Mouse (Mus musculus) lung, postnatal 0 days (tissue): ENCODE measurements around the gene Gm49450. TPM values are rescaled to one million over a fixed set of nuclear protein-coding genes. Genes with fewer than 3 reads are reported as not detected.

Experiments used
- ATAC-seq: fragments of 200-750 bp; cut with Nextera tagmentation; 2 replicates; pipeline ENCODE4 v1.8.0; 2017; ENCODE audit warnings: moderate library complexity
- DNase-seq: peaks from one replicate; pipeline ENCODE4 v3.0.0-alpha.2; 2016; ENCODE audit warnings: low spot score
- H3K27ac ChIP-seq: fragments of 300-500 bp; sonication (generic); 2 replicates; pipeline ENCODE4 v1.5.1; 2014; ENCODE audit warnings: antibody characterized with exemption, mild to moderate bottlenecking, low read length, mixed read lengths
- H3K27me3 ChIP-seq: fragments of 300-500 bp; sonication (generic); replicated peaks from 2 replicates; pipeline ENCODE4 v1.6.1; 2014; ENCODE audit warnings: low read length, mixed read lengths; ENCODE audit not compliant: insufficient read depth
- H3K36me3 ChIP-seq: fragments of 300-500 bp; sonication (generic); 2 replicates; pipeline ENCODE4 v1.6.1; 2014; ENCODE audit warnings: low read length, mixed read lengths; ENCODE audit not compliant: insufficient read depth
- H3K4me1 ChIP-seq: fragments of 300-500 bp; sonication (generic); 2 replicates; pipeline ENCODE4 v1.6.1; 2014; ENCODE audit warnings: antibody characterized with exemption, low read depth, low read length, mixed read lengths; ENCODE audit not compliant: insufficient read depth
- H3K4me2 ChIP-seq: fragments of 300-500 bp; sonication (generic); replicated peaks from 2 replicates; pipeline ENCODE4 v1.6.1; 2014; ENCODE audit warnings: low read depth, mild to moderate bottlenecking, low read length, moderate library complexity, mixed read lengths
- H3K4me3 ChIP-seq: fragments of 300-500 bp; sonication (generic); 2 replicates; pipeline ENCODE4 v1.5.1; 2014; ENCODE audit warnings: low read depth, low read length
- H3K9ac ChIP-seq: fragments of 300-500 bp; sonication (generic); replicated peaks from 2 replicates; pipeline ENCODE4 v1.6.1; 2014; ENCODE audit warnings: low read depth, mild to moderate bottlenecking
- H3K9me3 ChIP-seq: fragments of 300-500 bp; sonication (generic); 2 replicates; pipeline ENCODE4 v1.6.1; 2016; ENCODE audit warnings: low read length, mixed read lengths
- CTCF ChIP-seq: IDR thresholded peaks from 2 replicates; pipeline ENCODE4 v1.5.1; 2016; ENCODE audit warnings: antibody characterized with exemption, mild to moderate bottlenecking
- EP300 ChIP-seq: IDR thresholded peaks from 2 replicates; pipeline ENCODE4 v1.6.1; 2016; ENCODE audit warnings: antibody characterized with exemption, mild to moderate bottlenecking, control low read depth
- WGBS: fragments of 180-500 bp; shearing (Covaris S2); extraction: QIAGEN DNeasy Blood & Tissue Kit; methylation state at CpG from one replicate; pipeline ENCODE4 v1.1.7; 2014; 5-methylcytosine and 5-hydroxymethylcytosine counted together
- polyA plus RNA-seq: library from polyadenylated mRNA; unstranded; fragments of >200 nt; fragmentation: Nextera tagmentation; extraction: Ambion mirVana; gene quantifications from 2 replicates; pipeline ENCODE4 v1.2.1, GENCODE M21; 2015

Gene Gm49450
- polyA plus RNA-seq, 1 experiment from 2014 or later: not detected

GRCm38 (mm10) chr15:98990669-98991539 lies 37.6 kb upstream of the Gm49450 start:
- no peak overlapping the region for H3K9ac ChIP-seq

GRCm38 (mm10) chr15:98989701-98990430 lies 36.5 kb upstream of the Gm49450 start:
- TF ChIP-seq EP300 (no peak), CTCF (no peak)
- H3K4me2 ChIP-seq: no peak overlapping the region
- H3K4me1 ChIP-seq: peaks cover 8% of the 10 kb centered on the region; the same call in 1 of the 2 replicates
- no peak overlapping the region for H3K27ac ChIP-seq
- no peaks in the 10 kb centered on the region for H3K36me3 ChIP-seq
- H3K4me3 ChIP-seq: no peak overlapping the region
- WGBS: 45% methylated on average over 12 of the region's 12 CpGs
- ATAC-seq: no peak
- DNase-seq: no peak
- H3K9ac ChIP-seq: no peak overlapping the region
- H3K9me3 ChIP-seq: no peaks in the 10 kb centered on the region
- H3K27me3 ChIP-seq: no peaks in the 10 kb centered on the region

More at GRCm38 (mm10) chr15:98990669-98991539, 37.6 kb upstream of the Gm49450 start:
- ATAC-seq: no peak
- Histone ChIP-seq H3K27me3 (no peaks in the 10 kb centered on the region), H3K36me3 (no peaks in the 10 kb centered on the region), H3K27ac (peak overlapping the region; percentile 22; the same call in 1 of the 2 replicates), H3K4me3 (no peak overlapping the region), H3K9me3 (no peaks in the 10 kb centered on the region), H3K4me2 (no peak overlapping the region), H3K4me1 (peaks cover 8% of the 10 kb centered on the region; the same call in 1 of the 2 replicates)
- TF ChIP-seq CTCF (no peak), EP300 (no peak)
- peak; percentile 22 for DNase-seq
- WGBS: 38% methylated on average over 15 of the region's 15 CpGs

- no peaks in the 10 kb centered on the region for H3K36me3 ChIP-seq
- no peak overlapping the region for H3K27ac ChIP-seq
- TF ChIP-seq EP300: no peak
- TF ChIP-seq CTCF: no peak
- ATAC-seq (no peak), DNase-seq (no peak)
- H3K9me3 ChIP-seq: no peaks in the 10 kb centered on the region
- H3K27me3 ChIP-seq: no peaks in the 10 kb centered on the region
- WGBS: 71% methylated on average over 3 of the region's 3 CpGs
- no peak overlapping the region for H3K9ac ChIP-seq
- H3K4me2 ChIP-seq: no peak overlapping the region
- peaks cover 8% of the 10 kb centered on the region; the same call in 1 of the 2 replicates for H3K4me1 ChIP-seq
- no peak overlapping the region for H3K4me3 ChIP-seq
Observed at GRCm38 (mm10) chr15:98988787-98989186, 35.4 kb upstream of the Gm49450 start.

- Histone ChIP-seq H3K27me3 (no peaks in the 10 kb centered on the region), H3K4me3 (no peak overlapping the region), H3K9ac (no peak overlapping the region), H3K36me3 (no peaks in the 10 kb centered on the region), H3K4me1 (peaks cover 8% of the 10 kb centered on the region; the same call in 1 of the 2 replicates), H3K27ac (peak overlapping the region; percentile 99), H3K4me2 (no peak overlapping the region), H3K9me3 (no peaks in the 10 kb centered on the region)
- no peak for ATAC-seq
- DNase-seq: peak; percentile 57
- WGBS: 43% methylated on average over 8 of the region's 8 CpGs
- TF ChIP-seq CTCF: no peak
- 0 out of 2 replicates have a peak, but pooled peaks have one; percentile 2 for TF ChIP-seq EP300
Observed at GRCm38 (mm10) chr15:98987661-98988181, 34.4 kb upstream of the Gm49450 start.

DNA sequence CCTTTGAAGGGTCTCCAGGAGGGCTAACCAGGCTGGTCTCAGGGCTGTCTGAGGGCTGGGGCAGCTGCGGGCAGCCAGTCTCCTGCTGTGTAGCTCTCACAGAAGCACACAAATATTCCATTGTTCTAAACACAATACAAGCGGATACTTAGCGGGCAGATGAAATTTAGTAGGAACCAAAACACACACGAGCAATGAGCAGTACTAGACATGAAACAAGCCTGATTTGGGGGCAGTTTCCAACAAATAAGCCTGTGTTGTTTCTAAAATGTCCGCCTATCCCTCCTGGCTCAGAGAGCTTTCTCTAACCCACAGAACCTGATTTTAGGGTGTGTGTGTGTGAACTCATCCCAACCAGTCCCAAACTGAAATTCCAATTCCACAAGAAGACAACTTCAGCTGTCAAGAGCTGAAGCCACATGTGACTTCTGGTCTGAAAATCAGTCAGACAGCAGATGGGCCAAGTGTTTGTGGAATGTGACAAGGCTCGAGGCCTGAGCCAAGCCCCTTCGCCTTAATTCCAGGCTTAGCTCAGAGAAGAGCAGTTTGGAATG lies 33.8 kb upstream of the Gm49450 start:
- WGBS: 23% methylated on average over 7 of the region's 7 CpGs
- Histone ChIP-seq H3K27ac (peak overlapping the region; percentile 99), H3K9me3 (no peaks in the 10 kb centered on the region), H3K27me3 (no peaks in the 10 kb centered on the region), H3K4me1 (peaks cover 4% of the 10 kb centered on the region; the same call in 1 of the 2 replicates), H3K4me3 (no peak overlapping the region), H3K36me3 (no peaks in the 10 kb centered on the region), H3K9ac (no peak overlapping the region), H3K4me2 (no peak overlapping the region)
- ATAC-seq: peak; percentile 48
- DNase-seq: peak; percentile 87
- TF ChIP-seq EP300: peak; percentile 31
- TF ChIP-seq CTCF: no peak
